Mouse (Mus musculus) forebrain, embryonic 11.5 days (tissue): Measurements from ENCODE around the gene St6galnac6. TPM values are rescaled to one million over a fixed set of nuclear protein-coding genes. Genes with fewer than 3 reads are reported as not detected.

Source experiments
- ATAC-seq: fragments of 200-750 bp; cut with Nextera tagmentation; replicated peaks from 2 replicates; pipeline ENCODE4 v1.8.0; 2017; ENCODE audit warnings: moderate TSS enrichment; ENCODE audit not compliant: low FRiP score
- DNase-seq: peaks from one replicate; pipeline ENCODE4 v3.0.0-alpha.2; 2017; ENCODE audit warnings: low spot score
- H3K27ac ChIP-seq: fragments of 300-500 bp; sonication (generic); 2 replicates; pipeline ENCODE4 v1.5.1; 2014; ENCODE audit warnings: low read depth, low read length
- H3K27me3 ChIP-seq: fragments of 300-500 bp; sonication (generic); 2 replicates; pipeline ENCODE4 v1.6.1; 2014; ENCODE audit warnings: mild to moderate bottlenecking, low read length, mixed read lengths; ENCODE audit not compliant: control insufficient read depth, insufficient read depth
- H3K36me3 ChIP-seq: fragments of 300-500 bp; sonication (generic); 2 replicates; pipeline ENCODE4 v1.6.1; 2014; ENCODE audit warnings: mild to moderate bottlenecking, low read length, moderate library complexity, mixed read lengths; ENCODE audit not compliant: control insufficient read depth, insufficient read depth
- H3K4me1 ChIP-seq: fragments of 300-500 bp; sonication (generic); replicated peaks from 2 replicates; pipeline ENCODE4 v1.6.1; 2014; ENCODE audit warnings: low read length, mixed read lengths; ENCODE audit not compliant: control insufficient read depth, insufficient read depth
- H3K4me2 ChIP-seq: fragments of 300-500 bp; sonication (generic); 2 replicates; pipeline ENCODE4 v1.6.1; 2014; ENCODE audit warnings: low read depth, mild to moderate bottlenecking, low read length, moderate library complexity, mixed read lengths; ENCODE audit not compliant: severe bottlenecking
- H3K4me3 ChIP-seq: fragments of 300-500 bp; sonication (generic); 2 replicates; pipeline ENCODE4 v1.5.1; 2014; ENCODE audit warnings: low read depth, low read length
- H3K9ac ChIP-seq: fragments of 300-500 bp; sonication (generic); 2 replicates; pipeline ENCODE4 v1.6.1; 2014; ENCODE audit warnings: low read length
- H3K9me3 ChIP-seq: fragments of 300-500 bp; sonication (generic); 2 replicates; pipeline ENCODE4 v1.6.1; 2016; ENCODE audit warnings: low read length, mixed read lengths; ENCODE audit not compliant: control insufficient read depth
- WGBS: fragments of 180-500 bp; shearing (Covaris S2); extraction: QIAGEN DNeasy Blood & Tissue Kit; methylation state at CpG from one replicate; pipeline ENCODE4 v1.1.7; 2014; 5-methylcytosine and 5-hydroxymethylcytosine counted together
- polyA plus RNA-seq: library from polyadenylated mRNA; unstranded; fragments of >200 nt; fragmentation: Nextera tagmentation; extraction: Ambion mirVana; gene quantifications from 2 replicates; pipeline ENCODE4 v1.2.1, GENCODE M21; 2014

Gene St6galnac6
- polyA plus RNA-seq, 1 experiment from 2014 or later: 5.1 TPM

DNA sequence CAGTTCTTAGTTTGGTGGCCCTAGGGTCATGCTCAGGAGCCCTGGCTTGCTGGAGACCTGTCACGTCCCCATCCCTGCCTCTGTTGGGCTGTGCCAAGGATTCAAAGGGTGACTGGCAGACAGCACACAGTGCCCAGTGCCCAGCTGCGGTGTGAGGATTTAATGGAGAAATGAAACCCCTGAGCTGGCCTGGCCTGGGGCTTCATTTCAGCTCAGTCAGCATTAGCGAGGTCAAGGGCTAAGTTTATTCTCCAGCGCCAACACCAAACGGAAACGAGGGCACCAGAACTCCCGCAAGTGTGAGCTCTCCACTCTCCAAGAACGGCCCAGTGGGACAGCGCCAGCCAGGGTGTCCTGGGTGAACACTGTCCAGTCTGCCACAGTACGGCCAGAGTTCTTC is 9.3 kb upstream of the St6galnac6 start:
- no peak for ATAC-seq
- H3K27ac ChIP-seq: no peak overlapping the region
- H3K9ac ChIP-seq: no peak overlapping the region
- H3K36me3 ChIP-seq: no peaks in the 10 kb centered on the region
- no peaks in the 10 kb centered on the region for H3K9me3 ChIP-seq
- no peak overlapping the region for H3K4me3 ChIP-seq
- DNase-seq: no peak
- H3K4me2 ChIP-seq: no peak overlapping the region
- 85% methylated on average over 10 of the region's 10 CpGs for whole genome bisulfite sequencing
- no peaks in the 10 kb centered on the region for H3K27me3 ChIP-seq
- H3K4me1 ChIP-seq: peaks cover 9% of the 10 kb centered on the region

DNA sequence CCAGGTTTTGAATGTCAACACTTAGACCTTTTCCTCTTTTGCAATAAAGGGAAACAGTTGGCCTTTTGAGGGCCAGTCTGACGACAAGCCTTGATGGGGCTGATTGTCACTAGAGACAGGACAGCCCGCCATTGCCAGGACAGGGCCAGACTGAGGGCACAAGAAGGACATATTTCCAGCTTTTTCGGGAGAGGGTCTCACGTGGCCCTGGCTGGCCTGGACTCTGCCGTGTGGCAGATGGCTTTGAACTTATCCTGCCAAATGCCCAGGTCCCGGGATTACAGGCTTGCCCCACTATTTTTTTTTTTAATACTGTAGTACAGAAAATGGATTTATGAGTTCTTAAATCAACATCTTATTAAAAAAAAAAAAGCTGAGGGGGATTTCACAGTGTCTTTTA is 8.3 kb upstream of the St6galnac6 start:
- Histone ChIP-seq H3K9me3 (no peaks in the 10 kb centered on the region), H3K4me1 (peaks cover 9% of the 10 kb centered on the region), H3K9ac (no peak overlapping the region), H3K27ac (no peak overlapping the region), H3K4me2 (no peak overlapping the region), H3K27me3 (no peaks in the 10 kb centered on the region), H3K36me3 (no peaks in the 10 kb centered on the region), H3K4me3 (no peak overlapping the region)
- WGBS: 84% methylated on average over 6 of the region's 6 CpGs
- ATAC-seq (no peak), DNase-seq (no peak)

DNA sequence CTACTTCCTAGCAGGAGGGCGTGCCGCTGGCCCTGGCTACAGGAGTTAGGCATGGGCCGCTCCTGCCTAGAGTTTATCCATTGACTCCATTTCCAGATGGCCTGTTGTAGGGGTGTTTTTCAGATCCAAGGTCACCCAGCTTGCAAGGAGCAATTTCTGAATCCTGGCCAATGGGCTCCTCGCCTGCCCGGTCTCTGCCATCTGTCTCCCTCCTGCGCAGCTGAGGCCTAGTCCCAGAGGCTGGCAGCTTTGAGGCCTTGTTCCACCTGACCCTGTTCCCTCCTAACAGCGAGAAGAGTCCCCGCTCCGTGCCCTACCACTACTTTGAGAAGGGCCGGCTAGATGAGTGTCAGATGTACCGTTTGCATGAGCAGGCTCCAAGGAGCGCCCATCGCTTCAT is 2.8 kb upstream of the St6galnac6 start:
- no peak for ATAC-seq
- Histone ChIP-seq H3K27me3 (no peaks in the 10 kb centered on the region), H3K36me3 (no peaks in the 10 kb centered on the region), H3K9ac (no peak overlapping the region), H3K27ac (no peak overlapping the region), H3K4me1 (no peaks in the 10 kb centered on the region), H3K4me3 (no peak overlapping the region), H3K9me3 (no peaks in the 10 kb centered on the region), H3K4me2 (no peak overlapping the region)
- 95% methylated on average over 13 of the region's 13 CpGs for WGBS
- DNase-seq: no peak

DNA sequence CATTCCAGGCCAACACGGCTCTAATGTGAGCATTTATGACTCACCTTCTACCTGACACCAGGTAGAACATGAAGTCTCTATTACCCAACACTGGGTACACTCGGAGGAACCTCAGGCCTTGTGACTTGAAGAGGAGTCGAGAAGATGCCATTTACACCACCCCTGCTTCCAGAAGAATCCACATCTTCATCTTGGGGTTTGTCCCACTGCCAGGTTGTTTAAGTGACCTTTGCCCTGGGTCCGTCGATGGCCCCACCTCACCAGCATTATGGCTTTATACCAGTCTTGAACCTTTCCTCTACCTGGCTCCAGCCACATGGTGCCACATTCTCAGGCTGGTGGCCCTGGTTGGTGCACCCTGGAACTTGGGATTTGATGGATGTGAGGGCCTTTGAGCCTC is 2.3 kb upstream of the St6galnac6 start:
- DNase-seq (no peak), ATAC-seq (no peak)
- no peaks in the 10 kb centered on the region for H3K4me1 ChIP-seq
- WGBS: 86% methylated on average over 5 of the region's 5 CpGs
- H3K9me3 ChIP-seq: no peaks in the 10 kb centered on the region
- H3K4me3 ChIP-seq: no peak overlapping the region
- no peaks in the 10 kb centered on the region for H3K36me3 ChIP-seq
- no peak overlapping the region for H3K27ac ChIP-seq
- no peak overlapping the region for H3K4me2 ChIP-seq
- no peaks in the 10 kb centered on the region for H3K27me3 ChIP-seq
- H3K9ac ChIP-seq: no peak overlapping the region

DNA sequence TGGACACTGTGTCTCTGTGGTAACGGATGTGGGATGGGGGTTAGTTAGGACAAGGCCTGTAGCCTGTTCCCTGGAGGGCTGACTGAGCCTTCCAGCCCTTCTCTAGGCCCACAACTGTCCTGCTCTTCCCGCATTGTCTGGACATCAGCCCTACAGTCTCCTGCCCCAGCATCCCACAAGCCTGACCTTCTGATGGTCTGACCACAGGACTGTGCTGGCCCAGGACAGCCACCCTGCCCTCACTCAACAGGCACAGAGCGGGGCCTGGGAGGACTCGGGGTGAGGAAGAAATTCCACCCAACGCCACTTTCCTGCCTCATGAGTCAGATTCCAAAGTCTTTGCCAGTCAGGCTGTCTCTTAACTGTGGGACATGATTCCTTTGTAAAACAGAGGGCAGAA is 1.8 kb upstream of the St6galnac6 start:
- Histone ChIP-seq H3K4me3 (no peak overlapping the region), H3K27me3 (no peaks in the 10 kb centered on the region), H3K4me1 (no peaks in the 10 kb centered on the region), H3K4me2 (no peak overlapping the region), H3K36me3 (no peaks in the 10 kb centered on the region), H3K9me3 (no peaks in the 10 kb centered on the region), H3K27ac (no peak overlapping the region), H3K9ac (no peak overlapping the region)
- 92% methylated on average over 5 of the region's 5 CpGs for WGBS
- DNase-seq (no peak), ATAC-seq (no peak)

DNA sequence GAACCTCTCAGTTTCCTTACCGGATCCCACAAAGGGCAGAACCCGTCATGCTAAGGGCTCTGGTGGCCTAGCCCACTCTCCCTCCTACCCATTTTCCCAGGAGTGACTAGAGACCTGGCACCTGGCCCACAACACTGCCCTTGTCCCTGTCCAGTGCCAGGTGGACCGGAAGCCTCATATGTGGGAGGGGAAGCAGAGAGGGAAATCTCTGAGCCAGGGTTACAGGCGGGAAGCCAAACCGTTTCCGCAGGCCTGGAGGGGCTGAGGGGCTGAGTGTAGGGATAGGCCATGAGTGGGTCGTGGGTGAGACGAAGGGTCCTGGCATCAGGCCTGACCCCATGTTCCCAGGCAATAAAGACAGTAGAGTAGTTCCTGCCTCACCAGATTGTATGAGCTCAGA is 1.0 kb upstream of the St6galnac6 start:
- H3K27ac ChIP-seq: no peak overlapping the region
- H3K4me2 ChIP-seq: no peak overlapping the region
- no peak for ATAC-seq
- no peaks in the 10 kb centered on the region for H3K4me1 ChIP-seq
- 87% methylated on average over 8 of the region's 8 CpGs for WGBS
- H3K9ac ChIP-seq: no peak overlapping the region
- no peaks in the 10 kb centered on the region for H3K27me3 ChIP-seq
- H3K4me3 ChIP-seq: no peak overlapping the region
- H3K9me3 ChIP-seq: no peaks in the 10 kb centered on the region
- DNase-seq: no peak
- H3K36me3 ChIP-seq: no peaks in the 10 kb centered on the region

DNA sequence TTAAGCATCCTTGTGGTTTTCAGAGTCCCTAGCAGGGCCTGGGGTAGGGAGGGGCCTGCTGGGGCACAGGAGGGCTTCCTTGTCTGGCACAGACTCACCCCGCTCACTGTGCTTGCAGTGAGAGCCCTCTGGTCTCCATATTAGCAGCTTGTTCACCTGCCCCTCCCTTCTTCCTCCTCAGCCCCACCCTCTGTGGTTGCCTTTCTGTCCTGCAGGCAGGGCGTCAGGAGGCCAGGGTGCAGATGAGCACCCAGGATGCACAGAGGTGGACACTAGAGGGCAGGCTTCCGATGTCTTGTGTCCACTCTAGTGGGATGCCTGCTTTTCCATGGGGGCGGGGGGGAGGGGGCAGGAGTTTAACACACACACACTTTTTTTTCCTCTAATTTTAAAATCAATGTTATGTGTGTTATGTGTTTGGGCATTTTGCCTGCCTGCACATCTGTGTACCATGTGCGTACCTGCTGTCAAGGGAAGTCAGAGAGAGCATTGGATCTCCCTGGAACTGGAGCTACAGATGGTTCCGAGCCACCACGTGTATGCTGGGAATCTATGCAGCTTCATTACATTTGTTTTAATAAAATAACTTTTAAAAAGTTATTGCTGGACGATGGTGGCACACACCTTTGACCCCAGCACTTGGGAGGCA is 2.0 kb downstream of the St6galnac6 start:
- 0 out of 2 replicates have a peak, but pooled peaks have one; percentile 30 for ATAC-seq
- H3K9me3 ChIP-seq: no peaks in the 10 kb centered on the region
- H3K4me3 ChIP-seq: no peak overlapping the region
- no peaks in the 10 kb centered on the region for H3K4me1 ChIP-seq
- 45% methylated on average over 8 of the region's 8 CpGs for WGBS
- no peak overlapping the region for H3K27ac ChIP-seq
- no peaks in the 10 kb centered on the region for H3K36me3 ChIP-seq
- no peaks in the 10 kb centered on the region for H3K27me3 ChIP-seq
- H3K9ac ChIP-seq: no peak overlapping the region
- H3K4me2 ChIP-seq: no peak overlapping the region
- no peak for DNase-seq

DNA sequence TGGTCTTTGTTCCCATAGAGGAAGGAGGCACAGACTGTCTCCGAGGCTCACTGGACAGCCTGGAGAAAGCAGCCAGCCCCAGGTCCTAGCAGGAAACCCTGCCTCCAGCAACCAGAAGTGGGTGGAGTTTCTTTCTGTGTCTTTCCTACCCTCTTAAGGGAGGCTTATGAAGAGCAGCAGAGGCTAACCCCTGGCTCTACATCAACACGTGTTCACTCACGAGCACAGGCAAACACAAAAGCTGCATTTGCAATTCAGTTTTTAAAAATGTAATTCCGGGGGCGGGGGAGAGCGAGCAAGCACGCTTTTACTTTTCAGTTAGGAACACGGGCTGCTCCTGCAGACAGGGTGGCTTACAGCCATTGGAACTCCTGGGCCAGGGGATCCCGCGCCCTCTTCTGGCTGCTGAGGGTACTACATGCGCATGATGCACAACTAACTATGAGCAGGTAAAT is 3.1 kb downstream of the St6galnac6 start:
- peak overlapping the region; percentile 36 for H3K4me2 ChIP-seq
- no peak overlapping the region for H3K27ac ChIP-seq
- no peaks in the 10 kb centered on the region for H3K36me3 ChIP-seq
- H3K4me1 ChIP-seq: 0 out of 2 replicates have a peak, but pooled peaks cover 2% of the 10 kb centered on the region
- no peaks in the 10 kb centered on the region for H3K9me3 ChIP-seq
- peak overlapping the region; percentile 5; the same call in 1 of the 2 replicates for H3K4me3 ChIP-seq
- peak overlapping the region; percentile 32; the same call in 1 of the 2 replicates for H3K9ac ChIP-seq
- H3K27me3 ChIP-seq: no peaks in the 10 kb centered on the region
- under 1% methylated on average over 11 of the region's 11 CpGs for whole genome bisulfite sequencing
- DNase-seq (peak; percentile 94), ATAC-seq (0 out of 2 replicates have a peak, but pooled peaks have one; percentile 26)

DNA sequence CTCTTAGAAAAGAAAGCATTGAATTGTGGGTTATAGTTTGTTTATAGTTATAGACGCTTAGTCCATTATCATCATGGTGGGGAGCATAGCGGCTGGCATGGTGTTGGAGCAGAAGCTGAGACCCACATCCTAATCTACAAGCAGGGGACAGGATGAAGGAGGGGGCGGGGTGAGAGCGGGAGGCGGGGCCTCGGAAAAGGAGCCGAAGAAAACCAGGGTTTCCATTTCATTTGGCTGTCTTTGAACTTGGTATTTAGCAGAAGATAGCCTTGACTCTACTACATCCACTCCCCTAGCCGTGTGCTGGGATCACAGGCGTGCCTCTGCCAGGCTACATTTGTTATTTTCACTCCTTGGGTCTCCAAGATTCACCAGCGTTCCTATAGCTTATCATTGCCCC is 5.1 kb downstream of the St6galnac6 start:
- no peak for ATAC-seq
- 60% methylated on average over 10 of the region's 10 CpGs for WGBS
- no peak overlapping the region for H3K4me3 ChIP-seq
- H3K27me3 ChIP-seq: peaks cover 2% of the 10 kb centered on the region; the same call in 1 of the 2 replicates
- no peak overlapping the region for H3K4me2 ChIP-seq
- no peak overlapping the region for H3K9ac ChIP-seq
- no peak for DNase-seq
- H3K9me3 ChIP-seq: no peaks in the 10 kb centered on the region
- no peaks in the 10 kb centered on the region for H3K36me3 ChIP-seq
- H3K27ac ChIP-seq: no peak overlapping the region
- peaks cover 4% of the 10 kb centered on the region; the same call in 1 of the 2 replicates for H3K4me1 ChIP-seq
